Mouse (Mus musculus): Measurements from ENCODE around the gene Gse1. TPM values are rescaled to one million over a fixed set of nuclear protein-coding genes. Genes with fewer than 3 reads are reported as not detected.

The Gse1 gene
- total RNA-seq, 1 experiment from 2014 or later, result 16.6 TPM

DNA sequence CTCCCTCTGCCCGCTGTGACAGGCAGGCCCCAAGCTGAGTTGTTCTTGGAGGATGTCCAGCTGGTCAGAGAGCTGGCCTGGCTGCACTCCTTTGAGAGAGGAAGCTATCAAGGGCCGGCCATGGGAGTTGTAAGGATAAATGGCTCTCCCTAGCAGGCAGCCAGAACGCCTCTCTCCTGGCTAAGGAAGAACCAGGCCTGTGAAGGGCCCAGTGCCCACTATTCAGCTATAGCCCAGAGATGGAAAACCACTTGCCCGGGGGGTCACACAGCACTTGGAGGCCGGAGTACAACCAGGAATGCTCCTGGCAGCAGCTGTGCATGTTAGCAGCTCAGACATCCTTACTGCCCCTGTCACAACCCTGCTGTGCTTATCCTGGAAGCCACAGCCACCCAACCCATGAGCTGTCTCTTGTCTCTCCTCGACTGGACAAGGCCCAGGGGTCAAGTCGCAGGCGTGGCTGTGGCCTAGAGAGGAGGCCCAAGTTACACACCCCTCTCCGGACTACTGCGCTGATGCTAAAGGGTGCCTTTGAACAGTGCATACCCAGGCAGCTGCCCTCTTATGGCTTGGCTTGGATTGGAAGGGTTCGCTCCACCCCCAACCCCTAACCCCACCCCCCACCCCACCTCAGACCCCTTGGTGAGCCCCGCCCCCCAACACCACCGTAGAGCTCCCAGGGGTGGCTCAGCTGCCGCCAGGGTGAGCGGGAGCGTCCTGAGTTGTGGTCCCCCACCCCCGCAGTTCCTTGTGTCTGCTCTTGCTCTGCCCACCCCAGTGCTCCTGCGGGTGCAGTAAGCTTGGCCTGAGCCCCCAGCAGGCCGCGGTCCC is 276.2 kb downstream of the Gse1 start:
- no peak for ATAC-seq (replicated peaks in 1 of 2; ENCODE audit: insufficient read depth in 1 of 2, low FRiP score in 2 of 2, low TSS enrichment in 1 of 2, low read depth in 1 of 2, poor library complexity in 2 of 2, severe bottlenecking in 2 of 2)

DNA sequence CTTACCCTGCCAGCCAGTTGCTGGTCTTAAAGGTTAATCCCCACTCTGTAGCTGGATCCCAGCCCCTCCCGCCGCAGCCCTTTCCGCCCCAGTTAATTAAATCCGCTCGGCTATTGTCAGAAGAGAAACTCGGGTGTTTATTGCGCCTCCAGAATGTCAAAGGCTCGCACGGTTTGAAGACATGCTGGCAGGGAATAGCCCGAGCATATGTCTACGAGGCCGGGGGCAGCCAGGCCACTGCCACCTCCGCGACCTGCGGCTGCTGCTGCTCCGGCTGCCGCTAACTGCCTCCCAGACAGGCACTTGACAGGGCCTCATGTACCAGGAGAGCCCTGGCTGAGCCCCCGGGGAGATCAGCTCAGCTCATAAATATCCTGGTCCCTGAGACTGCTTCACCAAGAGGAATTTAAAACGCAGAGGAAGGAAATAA is 276.8 kb downstream of the Gse1 start:
- no peak for ATAC-seq (replicated peaks in 1 of 2; ENCODE audit: insufficient read depth in 1 of 2, low FRiP score in 2 of 2, low TSS enrichment in 1 of 2, low read depth in 1 of 2, poor library complexity in 2 of 2, severe bottlenecking in 2 of 2)

DNA sequence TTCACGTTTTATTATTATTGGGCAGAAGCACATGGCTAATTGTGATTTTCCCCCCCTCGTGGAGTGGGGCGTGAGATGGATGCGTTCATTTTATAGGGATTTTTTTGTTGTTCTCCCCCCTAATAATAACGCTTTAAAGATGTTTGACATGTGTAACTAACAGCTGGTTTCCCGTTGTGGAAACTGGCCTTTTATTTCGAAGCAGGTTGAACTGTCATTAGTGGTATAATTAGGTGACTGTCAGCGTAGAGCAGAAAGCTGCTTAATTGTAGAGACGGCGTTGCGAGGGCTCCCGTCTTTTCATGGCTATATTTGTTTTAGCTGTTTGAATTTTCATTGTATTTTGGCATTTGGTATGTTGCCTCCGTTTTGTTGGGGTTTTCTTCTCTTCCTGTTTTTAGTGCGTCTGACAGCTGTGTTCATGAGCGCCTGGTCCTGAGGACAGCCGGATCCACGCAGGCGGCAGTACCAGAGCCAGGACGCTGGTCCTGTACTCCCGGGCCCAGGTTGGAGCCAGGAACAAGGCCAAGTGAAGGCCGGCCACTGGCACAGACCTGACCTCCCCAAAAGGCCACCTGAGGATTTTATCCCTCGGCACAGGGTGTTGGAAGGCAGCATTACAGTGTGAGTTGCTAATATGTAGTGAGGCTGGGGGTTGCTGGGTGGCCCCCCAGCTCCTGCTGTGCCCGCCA is 277.5 kb downstream of the Gse1 start:
- ATAC-seq (replicated peaks in 1 of 2; ENCODE audit: insufficient read depth in 1 of 2, low FRiP score in 2 of 2, low TSS enrichment in 1 of 2, low read depth in 1 of 2, poor library complexity in 2 of 2, severe bottlenecking in 2 of 2), result 0 out of 4 replicates have a peak, but pooled peaks have one; percentile 23

DNA sequence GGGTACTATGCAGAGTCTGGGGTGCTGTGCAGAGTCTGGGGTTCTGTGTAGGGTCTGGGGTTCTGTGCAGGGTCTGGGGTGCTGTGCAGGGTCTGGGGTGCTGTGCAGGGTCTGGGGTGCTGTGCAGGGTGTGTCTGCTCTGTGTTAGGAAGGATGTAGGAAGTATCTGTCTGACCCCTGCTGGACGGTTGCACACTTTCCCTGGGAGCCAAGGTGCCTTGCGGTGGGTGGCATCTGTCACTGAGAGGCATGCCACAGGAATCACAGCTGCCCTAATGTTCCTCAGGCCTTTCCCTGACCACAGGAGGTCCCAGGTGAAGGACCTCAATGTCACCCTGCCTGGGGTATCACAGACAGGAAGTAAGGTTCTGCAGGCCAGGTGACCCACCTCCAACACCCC is 278.3 kb downstream of the Gse1 start:
- ATAC-seq (replicated peaks in 1 of 2; ENCODE audit: insufficient read depth in 1 of 2, low FRiP score in 2 of 2, low TSS enrichment in 1 of 2, low read depth in 1 of 2, poor library complexity in 2 of 2, severe bottlenecking in 2 of 2), result no peak

- ATAC-seq (replicated peaks in 1 of 2; ENCODE audit: insufficient read depth in 1 of 2, low FRiP score in 2 of 2, low TSS enrichment in 1 of 2, low read depth in 1 of 2, poor library complexity in 2 of 2, severe bottlenecking in 2 of 2), result no peak
These were observed 279.0 kb downstream of the Gse1 start for GRCm38 (mm10) chr8:120507290-120507689.

GRCm38 (mm10) chr8:120509136-120510034 is 281.1 kb downstream of the Gse1 start:
- ATAC-seq (replicated peaks in 1 of 2; ENCODE audit: insufficient read depth in 1 of 2, low FRiP score in 2 of 2, low TSS enrichment in 1 of 2, low read depth in 1 of 2, poor library complexity in 2 of 2, severe bottlenecking in 2 of 2), result 0 out of 4 replicates have a peak, but pooled peaks of 1 of the 2 experiments have one; percentile 5

- ATAC-seq (replicated peaks in 1 of 2; ENCODE audit: insufficient read depth in 1 of 2, low FRiP score in 2 of 2, low TSS enrichment in 1 of 2, low read depth in 1 of 2, poor library complexity in 2 of 2, severe bottlenecking in 2 of 2), result peak; percentile 24 to 33; a peak in 3 of 4 replicates
These were observed 281.8 kb downstream of the Gse1 start for GRCm38 (mm10) chr8:120510035-120510416.

GRCm38 (mm10) chr8:120510863-120511457 is 282.7 kb downstream of the Gse1 start:
- 0 out of 4 replicates have a peak, but pooled peaks have one; percentile 6 to 34 for ATAC-seq (replicated peaks in 1 of 2; ENCODE audit: insufficient read depth in 1 of 2, low FRiP score in 2 of 2, low TSS enrichment in 1 of 2, low read depth in 1 of 2, poor library complexity in 2 of 2, severe bottlenecking in 2 of 2)

GRCm38 (mm10) chr8:120511737-120512136 is 283.5 kb downstream of the Gse1 start:
- ATAC-seq (replicated peaks in 1 of 2; ENCODE audit: insufficient read depth in 1 of 2, low FRiP score in 2 of 2, low TSS enrichment in 1 of 2, low read depth in 1 of 2, poor library complexity in 2 of 2, severe bottlenecking in 2 of 2), result no peak

DNA sequence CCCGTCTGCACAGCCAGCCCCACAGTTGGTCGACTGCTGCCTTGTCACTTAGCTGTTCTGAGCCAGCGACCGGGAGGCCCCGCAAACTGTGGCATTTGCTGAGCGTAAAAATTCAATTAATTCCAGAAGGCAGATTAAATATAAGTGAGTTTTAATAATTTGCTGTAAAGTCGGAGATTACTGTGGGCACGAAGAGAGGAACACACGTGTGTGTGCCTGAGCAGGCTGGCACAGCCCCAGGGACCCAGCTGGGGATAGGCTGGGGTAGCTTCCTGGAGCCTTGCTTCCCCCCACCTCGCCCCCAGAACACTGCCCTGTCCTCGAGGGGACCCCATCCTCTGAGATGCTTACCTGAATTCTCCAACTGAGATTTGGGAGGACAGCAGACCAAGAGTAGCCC is 284.1 kb downstream of the Gse1 start:
- ATAC-seq (replicated peaks in 1 of 2; ENCODE audit: insufficient read depth in 1 of 2, low FRiP score in 2 of 2, low TSS enrichment in 1 of 2, low read depth in 1 of 2, poor library complexity in 2 of 2, severe bottlenecking in 2 of 2), result no peak

- no peak for ATAC-seq (replicated peaks in 1 of 2; ENCODE audit: insufficient read depth in 1 of 2, low FRiP score in 2 of 2, low TSS enrichment in 1 of 2, low read depth in 1 of 2, poor library complexity in 2 of 2, severe bottlenecking in 2 of 2)
These were observed 284.9 kb downstream of the Gse1 start for GRCm38 (mm10) chr8:120513145-120513544.

GRCm38 (mm10) chr8:120513638-120514461 is 285.6 kb downstream of the Gse1 start:
- ATAC-seq (replicated peaks in 1 of 2; ENCODE audit: insufficient read depth in 1 of 2, low FRiP score in 2 of 2, low TSS enrichment in 1 of 2, low read depth in 1 of 2, poor library complexity in 2 of 2, severe bottlenecking in 2 of 2), result no peak

DNA sequence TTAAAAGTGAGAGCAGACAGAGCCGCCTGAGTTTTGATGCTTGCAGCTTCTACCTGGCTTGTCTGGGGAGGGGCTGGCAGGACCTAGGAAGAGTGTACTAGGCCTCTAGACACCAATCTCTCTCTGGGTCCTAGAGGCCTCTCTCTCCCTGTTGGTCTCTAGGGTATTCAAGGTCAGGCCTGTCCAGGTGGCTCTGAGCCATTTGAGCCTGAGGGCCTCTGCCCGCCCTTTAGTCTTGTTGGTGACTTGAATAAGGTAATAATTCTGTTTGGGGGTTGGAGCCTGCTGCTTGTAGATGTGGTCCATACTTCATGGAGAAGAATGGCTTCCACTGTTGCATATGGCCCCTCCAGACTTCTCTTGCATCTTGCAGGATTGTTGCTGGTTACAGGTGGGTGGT is 287.0 kb downstream of the Gse1 start:
- ATAC-seq (replicated peaks in 1 of 2; ENCODE audit: insufficient read depth in 1 of 2, low FRiP score in 2 of 2, low TSS enrichment in 1 of 2, low read depth in 1 of 2, poor library complexity in 2 of 2, severe bottlenecking in 2 of 2), result no peak

- no peak for ATAC-seq (replicated peaks in 1 of 2; ENCODE audit: insufficient read depth in 1 of 2, low FRiP score in 2 of 2, low TSS enrichment in 1 of 2, low read depth in 1 of 2, poor library complexity in 2 of 2, severe bottlenecking in 2 of 2)
These were observed 287.4 kb downstream of the Gse1 start for GRCm38 (mm10) chr8:120515650-120516049.

- ATAC-seq (replicated peaks in 1 of 2; ENCODE audit: insufficient read depth in 1 of 2, low FRiP score in 2 of 2, low TSS enrichment in 1 of 2, low read depth in 1 of 2, poor library complexity in 2 of 2, severe bottlenecking in 2 of 2), result no peak
These were observed 288.0 kb downstream of the Gse1 start for GRCm38 (mm10) chr8:120516182-120516755.

All from hematopoietic stem cell, adult 5-6 weeks (primary cell).